Mouse (Mus musculus): ENCODE measurements around the gene Dgki. TPM values are rescaled to one million over a fixed set of nuclear protein-coding genes. Genes with fewer than 3 reads are reported as not detected.

Gene Dgki
- polyA plus RNA-seq, 1 experiment = not detected

GRCm38 (mm10) chr6:36905965-36906364 lies 394.0 kb downstream of the Dgki start:
- Histone ChIP-seq H3K4me3 (ENCODE audit: insufficient read depth, poor library complexity, severe bottlenecking) (no peak overlapping the region), H3K79me2 (ENCODE audit: control insufficient read depth, insufficient read depth) (no peaks in the 10 kb centered on the region), H3K79me3 (ENCODE audit: low read depth) (no peaks in the 10 kb centered on the region), H3K27me3 (ENCODE audit: control insufficient read depth, insufficient read depth, insufficient read length) (no peaks in the 10 kb centered on the region), H3ac (ENCODE audit: control insufficient read depth, insufficient read length, low read depth) (no peak overlapping the region), H3K36me3 (ENCODE audit: control insufficient read depth, insufficient read depth) (no peaks in the 10 kb centered on the region)
- TF ChIP-seq MAX (IDR thresholded peaks at IDR 0.05) (no peak), MYOD1 (IDR thresholded peaks at IDR 0.05; ENCODE audit: control insufficient read depth, insufficient read length, low read depth) (no peak), CTCF (IDR thresholded peaks at IDR 0.05; ENCODE audit: control insufficient read depth, insufficient read depth, insufficient read length) (no peak), FOSL1 (IDR thresholded peaks at IDR 0.05; ENCODE audit: insufficient read depth, low read length, poor library complexity, severe bottlenecking) (no peak), USF1 (IDR thresholded peaks at IDR 0.05; ENCODE audit: low read depth) (no peak), MYOG (IDR thresholded peaks at IDR 0.05; ENCODE audit: control insufficient read depth, extremely low read depth, insufficient read length) (no peak), CEBPB (IDR thresholded peaks at IDR 0.05; ENCODE audit: low read depth) (no peak)

GRCm38 (mm10) chr6:36904911-36905310 lies 395.1 kb downstream of the Dgki start:
- Histone ChIP-seq H3K27me3 (ENCODE audit: control insufficient read depth, insufficient read depth, insufficient read length) (no peaks in the 10 kb centered on the region), H3ac (ENCODE audit: control insufficient read depth, insufficient read length, low read depth) (no peak overlapping the region), H3K79me2 (ENCODE audit: control insufficient read depth, insufficient read depth) (no peaks in the 10 kb centered on the region), H3K4me3 (ENCODE audit: insufficient read depth, poor library complexity, severe bottlenecking) (no peak overlapping the region), H3K79me3 (ENCODE audit: low read depth) (no peaks in the 10 kb centered on the region), H3K36me3 (ENCODE audit: control insufficient read depth, insufficient read depth) (no peaks in the 10 kb centered on the region)
- no peak for TF ChIP-seq FOSL1 (IDR thresholded peaks at IDR 0.05; ENCODE audit: insufficient read depth, low read length, poor library complexity, severe bottlenecking)
- TF ChIP-seq USF1 (IDR thresholded peaks at IDR 0.05; ENCODE audit: low read depth) = no peak
- no peak for TF ChIP-seq CTCF (IDR thresholded peaks at IDR 0.05; ENCODE audit: control insufficient read depth, insufficient read depth, insufficient read length)

GRCm38 (mm10) chr6:36903821-36904220 lies 396.2 kb downstream of the Dgki start:
- H3K36me3 ChIP-seq (ENCODE audit: control insufficient read depth, insufficient read depth) = no peaks in the 10 kb centered on the region
- H3ac ChIP-seq (ENCODE audit: control insufficient read depth, insufficient read length, low read depth) = no peak overlapping the region
- H3K79me2 ChIP-seq (ENCODE audit: control insufficient read depth, insufficient read depth) = no peaks in the 10 kb centered on the region
- no peaks in the 10 kb centered on the region for H3K27me3 ChIP-seq (ENCODE audit: control insufficient read depth, insufficient read depth, insufficient read length)
- H3K4me3 ChIP-seq (ENCODE audit: insufficient read depth, poor library complexity, severe bottlenecking) = no peak overlapping the region
- TF ChIP-seq MYOD1 (IDR thresholded peaks at IDR 0.05; ENCODE audit: control insufficient read depth, insufficient read length, low read depth) (no peak), CTCF (IDR thresholded peaks at IDR 0.05; ENCODE audit: control insufficient read depth, insufficient read depth, insufficient read length) (no peak), USF1 (IDR thresholded peaks at IDR 0.05; ENCODE audit: low read depth) (no peak), MYOG (IDR thresholded peaks at IDR 0.05; ENCODE audit: control insufficient read depth, extremely low read depth, insufficient read length) (no peak), CEBPB (IDR thresholded peaks at IDR 0.05; ENCODE audit: low read depth) (no peak), MAX (IDR thresholded peaks at IDR 0.05) (no peak), FOSL1 (IDR thresholded peaks at IDR 0.05; ENCODE audit: insufficient read depth, low read length, poor library complexity, severe bottlenecking) (no peak)
- no peaks in the 10 kb centered on the region for H3K79me3 ChIP-seq (ENCODE audit: low read depth)

GRCm38 (mm10) chr6:36903159-36903794 lies 396.7 kb downstream of the Dgki start:
- no peak for TF ChIP-seq MYOG (IDR thresholded peaks at IDR 0.05; ENCODE audit: control insufficient read depth, extremely low read depth, insufficient read length)
- no peak for TF ChIP-seq FOSL1 (IDR thresholded peaks at IDR 0.05; ENCODE audit: insufficient read depth, low read length, poor library complexity, severe bottlenecking)
- no peak for TF ChIP-seq CTCF (IDR thresholded peaks at IDR 0.05; ENCODE audit: control insufficient read depth, insufficient read depth, insufficient read length)
- TF ChIP-seq USF1 (IDR thresholded peaks at IDR 0.05; ENCODE audit: low read depth) = no peak
- TF ChIP-seq CEBPB (IDR thresholded peaks at IDR 0.05; ENCODE audit: low read depth) = no peak
- no peak for TF ChIP-seq MAX (IDR thresholded peaks at IDR 0.05)
- no peak for TF ChIP-seq MYOD1 (IDR thresholded peaks at IDR 0.05; ENCODE audit: control insufficient read depth, insufficient read length, low read depth)
- Histone ChIP-seq H3K36me3 (ENCODE audit: control insufficient read depth, insufficient read depth) (no peaks in the 10 kb centered on the region), H3K79me2 (ENCODE audit: control insufficient read depth, insufficient read depth) (no peaks in the 10 kb centered on the region), H3K4me3 (ENCODE audit: insufficient read depth, poor library complexity, severe bottlenecking) (no peak overlapping the region), H3ac (ENCODE audit: control insufficient read depth, insufficient read length, low read depth) (no peak overlapping the region), H3K79me3 (ENCODE audit: low read depth) (no peaks in the 10 kb centered on the region), H3K27me3 (ENCODE audit: control insufficient read depth, insufficient read depth, insufficient read length) (no peaks in the 10 kb centered on the region)

- Histone ChIP-seq H3K4me3 (ENCODE audit: insufficient read depth, poor library complexity, severe bottlenecking) (no peak overlapping the region), H3K79me2 (ENCODE audit: control insufficient read depth, insufficient read depth) (no peaks in the 10 kb centered on the region), H3K79me3 (ENCODE audit: low read depth) (no peaks in the 10 kb centered on the region), H3K27me3 (ENCODE audit: control insufficient read depth, insufficient read depth, insufficient read length) (no peaks in the 10 kb centered on the region), H3ac (ENCODE audit: control insufficient read depth, insufficient read length, low read depth) (no peak overlapping the region), H3K36me3 (ENCODE audit: control insufficient read depth, insufficient read depth) (no peaks in the 10 kb centered on the region)
- no peak for TF ChIP-seq MYOG (IDR thresholded peaks at IDR 0.05; ENCODE audit: control insufficient read depth, extremely low read depth, insufficient read length)
- TF ChIP-seq MAX (IDR thresholded peaks at IDR 0.05) = no peak
- no peak for TF ChIP-seq FOSL1 (IDR thresholded peaks at IDR 0.05; ENCODE audit: insufficient read depth, low read length, poor library complexity, severe bottlenecking)
Observed at GRCm38 (mm10) chr6:36899872-36900271, 400.1 kb downstream of the Dgki start.

GRCm38 (mm10) chr6:36898412-36898811 lies 401.6 kb downstream of the Dgki start:
- Histone ChIP-seq H3K36me3 (ENCODE audit: control insufficient read depth, insufficient read depth) (no peaks in the 10 kb centered on the region), H3K4me3 (ENCODE audit: insufficient read depth, poor library complexity, severe bottlenecking) (no peak overlapping the region), H3ac (ENCODE audit: control insufficient read depth, insufficient read length, low read depth) (no peak overlapping the region), H3K27me3 (ENCODE audit: control insufficient read depth, insufficient read depth, insufficient read length) (no peaks in the 10 kb centered on the region), H3K79me2 (ENCODE audit: control insufficient read depth, insufficient read depth) (no peaks in the 10 kb centered on the region), H3K79me3 (ENCODE audit: low read depth) (no peaks in the 10 kb centered on the region)
- TF ChIP-seq USF1 (IDR thresholded peaks at IDR 0.05; ENCODE audit: low read depth) (no peak), MYOD1 (IDR thresholded peaks at IDR 0.05; ENCODE audit: control insufficient read depth, insufficient read length, low read depth) (no peak), MYOG (IDR thresholded peaks at IDR 0.05; ENCODE audit: control insufficient read depth, extremely low read depth, insufficient read length) (no peak)
